Mouse (Mus musculus): ENCODE measurements at regions not wholly inside any gene's neighbourhood (a gene's known extent, or its start where the extent isn't known, plus 50 kb on each side); places are given as distances from the start of the nearest gene placed in this dataset.

DNA sequence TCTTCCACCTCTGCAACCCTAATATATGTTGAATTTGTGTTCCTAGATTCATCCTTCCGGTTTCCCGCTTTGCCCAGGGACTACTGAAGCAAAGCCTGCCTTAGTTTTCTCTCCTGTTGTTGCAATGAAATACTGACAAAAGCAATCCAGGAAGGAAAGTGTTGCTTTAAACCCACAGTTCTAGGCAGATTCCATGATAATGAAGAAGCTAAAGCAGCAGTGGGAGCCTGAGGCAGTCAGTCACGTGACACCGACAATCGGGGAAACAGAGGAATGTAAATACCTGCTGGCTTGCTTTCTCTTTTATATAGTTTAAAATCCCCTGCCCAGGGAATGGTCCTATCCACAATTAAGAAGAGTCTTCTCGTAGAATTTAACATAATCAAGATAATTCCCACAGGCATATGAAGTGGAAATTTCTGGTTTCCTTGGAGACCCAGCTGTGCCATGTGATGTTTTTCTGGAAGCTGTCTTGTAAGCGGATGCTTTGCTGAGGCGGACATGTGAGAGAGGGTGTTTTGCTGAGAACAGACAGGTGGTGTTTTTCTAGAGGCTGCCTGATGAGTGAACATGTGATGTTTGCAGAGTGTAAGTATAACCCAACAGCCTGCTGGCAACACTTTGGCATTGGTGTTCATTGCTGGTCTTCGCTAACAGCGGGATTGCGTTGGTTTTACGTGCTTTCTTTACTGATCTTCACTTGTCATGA is 398.0 kb downstream of the Prim2 start:
- DNase-seq (ENCODE audit: low spot score in 2 of 2): peak; percentile 17 to 24

DNA sequence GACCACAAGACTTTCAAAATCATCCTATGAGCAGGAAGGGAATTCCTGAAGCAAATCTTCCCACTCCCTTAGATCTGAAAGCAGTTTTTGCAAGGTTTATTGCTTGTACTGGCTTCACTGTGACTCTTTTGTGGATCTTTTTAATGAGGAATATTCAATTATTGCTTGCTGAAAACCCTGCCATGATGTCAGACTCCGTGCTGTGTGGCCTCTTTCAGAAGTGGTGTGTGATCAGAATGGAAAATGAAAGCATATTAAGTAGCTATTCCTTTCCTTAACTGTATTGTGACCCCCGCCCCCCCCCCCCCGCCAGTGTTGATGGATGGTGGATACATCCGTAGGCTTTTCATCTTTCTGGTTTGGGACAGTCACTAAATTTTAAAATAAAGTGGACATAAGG is 400.4 kb downstream of the Prim2 start:
- DNase-seq (ENCODE audit: low spot score in 2 of 2): no peak

- no peak for DNase-seq (ENCODE audit: low spot score in 2 of 2)
These were observed 403.7 kb downstream of the Prim2 start for GRCm38 (mm10) chr1:33265731-33266415.

DNA sequence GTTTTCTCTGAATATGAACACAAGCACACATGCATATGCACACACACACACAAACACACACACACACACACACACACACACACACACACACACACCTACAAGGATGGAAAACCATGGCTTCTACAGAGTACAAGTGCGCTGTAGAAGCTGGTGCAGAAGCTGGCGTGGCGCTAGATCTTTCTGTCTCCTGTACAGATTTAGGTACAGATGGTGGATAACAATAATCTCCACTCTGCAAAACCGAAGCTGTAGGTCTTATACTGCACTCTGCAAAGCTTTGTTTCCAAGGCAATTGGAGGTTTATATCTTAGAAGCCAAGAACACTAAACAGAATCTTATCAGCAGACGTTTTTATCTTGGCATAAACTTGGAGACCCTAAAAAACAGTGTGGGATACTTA is 420.1 kb downstream of the Prim2 start:
- DNase-seq (ENCODE audit: low spot score in 2 of 2): no peak

- DNase-seq (ENCODE audit: low spot score in 2 of 2): no peak
These were observed 422.5 kb downstream of the Prim2 start for GRCm38 (mm10) chr1:33247076-33247475.

- DNase-seq (ENCODE audit: low spot score in 2 of 2): no peak
These were observed 424.4 kb downstream of the Prim2 start for GRCm38 (mm10) chr1:33245186-33245585.

GRCm38 (mm10) chr1:33244691-33245090 is 424.9 kb downstream of the Prim2 start:
- no peak for DNase-seq (ENCODE audit: low spot score in 2 of 2)

DNA sequence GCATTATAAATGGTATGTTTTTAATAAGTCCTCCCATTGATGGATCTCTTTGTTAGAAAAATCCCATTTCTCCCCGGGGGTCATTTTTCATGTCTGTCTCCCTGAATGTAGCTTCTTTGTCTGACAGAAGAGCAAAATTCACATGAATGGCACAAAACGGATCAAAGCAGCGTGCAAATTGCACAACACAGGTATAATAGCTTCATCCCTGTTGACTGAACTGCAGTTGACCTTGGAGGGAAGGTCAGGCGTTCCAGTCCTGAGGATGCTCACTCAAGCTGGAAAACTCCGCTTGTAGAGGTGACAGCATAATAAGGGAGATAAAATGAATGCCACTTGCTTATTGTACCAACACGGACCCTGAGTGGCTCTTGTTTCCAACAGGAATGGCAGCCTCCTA is 446.6 kb downstream of the Prim2 start:
- DNase-seq (ENCODE audit: low spot score in 2 of 2): no peak

DNA sequence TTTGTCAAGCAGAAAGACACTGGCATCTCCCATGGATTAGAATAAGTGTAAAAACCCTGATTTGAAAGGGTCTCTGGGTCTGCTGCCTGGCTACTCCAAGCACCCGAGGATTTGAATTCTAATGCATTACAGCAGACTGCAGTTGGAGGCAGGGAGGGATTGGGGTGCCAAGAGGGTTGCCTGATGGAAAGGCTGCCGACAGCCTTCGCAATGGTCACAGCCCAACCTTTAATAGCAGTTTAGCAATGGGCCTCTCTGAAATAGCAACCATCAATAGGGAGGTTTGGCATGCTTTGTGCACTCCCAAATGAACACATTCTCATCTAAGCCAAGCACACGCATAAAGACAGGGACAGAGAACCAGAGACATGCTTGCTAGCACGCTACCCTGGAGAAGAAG is 454.8 kb downstream of the Prim2 start:
- peak; percentile 8 to 11 for DNase-seq (ENCODE audit: low spot score in 2 of 2)

GRCm38 (mm10) chr1:33214394-33214793 is 455.2 kb downstream of the Prim2 start:
- DNase-seq (ENCODE audit: low spot score in 2 of 2): no peak

- no peak for DNase-seq (ENCODE audit: low spot score in 2 of 2)
These were observed 467.9 kb downstream of the Prim2 start for GRCm38 (mm10) chr1:33201571-33202189.

- no peak for DNase-seq (ENCODE audit: low spot score in 2 of 2)
These were observed 474.5 kb downstream of the Prim2 start for GRCm38 (mm10) chr1:33195114-33195513.

DNA sequence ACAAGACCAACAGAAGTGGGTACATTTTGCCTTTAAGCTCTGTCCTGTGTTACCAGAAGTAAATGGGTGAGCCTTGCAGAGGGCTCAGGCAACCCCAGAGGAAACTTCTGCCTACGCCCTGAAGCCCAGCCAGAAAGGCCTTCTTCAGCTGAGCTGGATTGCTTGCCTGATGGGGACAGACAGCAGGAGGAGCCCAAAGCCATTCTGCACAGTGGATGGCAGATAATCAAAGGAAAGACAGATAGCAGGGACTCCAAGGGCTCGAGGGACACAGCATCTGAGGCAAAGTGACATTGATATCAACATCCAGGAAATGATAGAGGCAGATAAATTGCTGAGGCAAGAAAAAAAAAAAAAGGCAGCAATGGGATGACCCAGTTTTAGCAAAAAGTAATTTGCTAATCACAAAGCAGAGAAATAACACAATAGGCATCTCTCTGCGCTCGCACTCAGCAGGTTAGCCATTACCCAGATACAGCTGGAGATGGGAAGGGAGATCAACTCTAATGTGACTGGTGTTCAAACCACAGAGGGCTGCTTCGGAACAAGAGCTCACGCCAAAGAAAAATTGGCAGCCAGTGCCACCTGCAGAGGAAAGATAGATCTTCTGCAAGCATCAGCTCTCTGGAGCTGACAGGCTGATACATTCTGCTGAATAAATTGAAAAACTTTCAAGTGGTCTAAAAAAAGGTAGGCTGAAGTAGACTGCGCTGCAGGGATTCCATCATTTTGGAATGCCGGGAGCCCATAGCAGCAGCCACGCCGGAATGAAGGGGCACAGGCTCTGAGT is 494.8 kb downstream of the Prim2 start:
- DNase-seq (ENCODE audit: low spot score in 2 of 2): peak; percentile 36 to 42

- DNase-seq (ENCODE audit: low spot score in 2 of 2): no peak
These were observed 532.6 kb downstream of the Prim2 start for GRCm38 (mm10) chr1:33136991-33137390.

DNA sequence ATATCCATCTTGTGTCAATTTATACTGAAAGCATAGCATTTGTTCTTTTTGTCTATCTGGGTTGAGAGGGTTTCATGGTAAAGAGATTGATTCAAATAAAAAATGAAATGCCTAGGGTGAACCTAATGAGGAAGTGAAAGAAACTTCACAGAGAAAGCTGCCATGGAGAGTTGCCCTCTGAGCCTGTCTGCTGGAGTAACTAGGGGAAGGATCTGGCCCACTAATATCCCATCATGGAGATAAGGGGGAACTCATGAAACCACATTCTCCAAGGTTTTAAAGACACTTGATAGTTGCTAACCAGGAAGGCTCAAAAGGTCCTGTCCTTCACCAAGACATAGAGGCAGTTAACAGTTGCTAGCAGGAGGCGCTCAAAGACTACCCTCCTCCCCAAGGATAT is 539.2 kb downstream of the Prim2 start:
- DNase-seq (ENCODE audit: low spot score in 2 of 2): no peak

DNA sequence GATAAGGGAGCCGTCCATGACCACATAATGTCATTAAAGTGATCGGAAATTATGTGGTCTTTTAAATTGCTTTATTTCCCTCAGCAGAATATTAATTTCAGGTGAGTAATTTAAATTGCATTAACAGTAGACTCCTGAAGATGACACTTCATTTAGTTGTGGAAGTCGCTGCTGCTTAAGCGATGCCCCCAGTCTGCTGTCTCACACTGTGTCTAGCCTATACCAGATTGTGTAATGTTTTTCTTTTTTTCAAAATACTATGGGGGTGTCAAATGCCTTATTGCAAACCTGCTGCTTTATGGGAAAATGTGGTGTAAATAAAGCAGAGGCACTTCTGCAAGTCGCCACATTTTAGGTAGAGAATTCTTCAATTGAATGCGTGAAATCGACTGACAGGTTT is 544.5 kb downstream of the Prim2 start:
- DNase-seq (ENCODE audit: low spot score in 2 of 2): no peak

DNA sequence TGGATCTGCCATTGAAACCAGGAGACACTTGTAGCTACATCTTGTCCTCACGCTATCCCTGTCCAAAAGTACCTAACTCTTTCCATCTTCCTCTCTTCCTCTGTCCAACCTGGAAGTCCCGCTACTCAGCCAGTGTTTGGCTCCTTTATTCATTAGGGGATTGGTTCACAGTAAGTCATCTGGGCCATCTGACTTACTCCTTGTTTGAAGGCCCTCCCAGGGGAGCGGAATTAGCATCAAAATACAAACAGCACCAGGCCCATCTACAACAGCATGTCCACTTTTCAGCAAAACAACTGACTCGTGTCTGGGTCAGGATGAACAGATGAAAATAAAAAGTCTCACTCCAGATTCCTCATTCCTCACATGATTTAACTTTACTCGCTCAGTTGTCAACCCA is 559.2 kb upstream of the Gm5415 start:
- DNase-seq (ENCODE audit: low spot score in 2 of 2): no peak

DNA sequence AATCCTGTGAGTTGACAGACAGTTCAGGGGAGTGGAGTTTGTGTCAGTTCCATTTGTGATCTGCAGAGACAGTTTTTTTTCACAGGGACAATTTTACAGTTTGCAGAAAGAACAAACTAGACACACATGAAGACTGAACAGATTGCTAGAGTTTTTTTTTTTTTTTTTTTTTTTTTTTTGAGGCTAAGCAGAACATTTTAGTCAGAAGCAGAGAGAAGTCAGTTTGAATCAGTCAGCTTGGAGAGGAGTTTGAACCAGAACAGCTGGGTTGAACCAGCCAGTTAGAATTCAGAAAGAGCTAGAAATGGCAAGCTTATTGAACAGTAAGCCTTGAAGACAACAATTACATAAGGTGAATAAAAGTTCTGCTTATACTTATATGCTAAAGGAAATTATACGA is 557.2 kb upstream of the Gm5415 start:
- DNase-seq (ENCODE audit: low spot score in 2 of 2): no peak

GRCm38 (mm10) chr1:33098062-33098461 is 551.0 kb upstream of the Gm5415 start:
- no peak for DNase-seq (ENCODE audit: low spot score in 2 of 2)

DNA sequence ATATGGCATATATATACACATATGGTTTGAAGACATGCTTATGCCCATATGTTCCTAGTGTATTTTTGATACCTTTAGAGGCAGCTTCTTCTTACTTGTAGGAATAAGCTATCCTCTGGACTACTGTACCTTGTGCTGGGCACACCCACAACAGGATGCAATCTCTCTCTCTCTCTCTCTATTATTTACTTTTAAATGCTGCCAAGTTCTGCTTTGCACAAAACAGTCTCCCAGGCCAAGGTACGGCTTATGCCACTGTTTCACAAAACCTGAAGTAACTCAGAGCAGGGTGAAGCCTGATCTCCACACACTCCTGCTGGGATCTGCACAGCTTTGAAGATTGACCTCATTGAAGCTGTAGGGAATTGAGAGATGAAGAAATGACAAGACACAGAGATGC is 549.8 kb upstream of the Gm5415 start:
- no peak for DNase-seq (ENCODE audit: low spot score in 2 of 2)

DNA sequence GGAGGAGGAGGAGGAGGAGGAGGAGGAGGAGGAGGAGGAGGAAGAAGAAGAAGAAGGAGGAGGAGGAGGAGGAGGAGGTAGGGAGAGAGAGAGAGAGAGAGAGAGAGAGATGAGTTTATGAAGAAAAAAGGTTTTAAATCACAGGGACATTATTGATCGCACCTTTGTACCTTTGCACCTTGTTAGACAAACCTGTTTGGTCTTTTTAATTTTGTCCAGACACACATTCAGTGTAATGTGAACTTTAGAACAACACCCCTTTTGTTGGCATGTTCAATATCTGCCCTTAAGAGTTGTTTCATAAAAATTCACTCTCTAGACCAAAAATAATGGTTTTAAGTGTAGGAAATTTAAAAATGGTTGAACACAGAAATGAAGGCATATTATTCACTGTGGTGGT is 527.5 kb upstream of the Gm5415 start:
- no peak for DNase-seq (ENCODE audit: low spot score in 2 of 2)

DNA sequence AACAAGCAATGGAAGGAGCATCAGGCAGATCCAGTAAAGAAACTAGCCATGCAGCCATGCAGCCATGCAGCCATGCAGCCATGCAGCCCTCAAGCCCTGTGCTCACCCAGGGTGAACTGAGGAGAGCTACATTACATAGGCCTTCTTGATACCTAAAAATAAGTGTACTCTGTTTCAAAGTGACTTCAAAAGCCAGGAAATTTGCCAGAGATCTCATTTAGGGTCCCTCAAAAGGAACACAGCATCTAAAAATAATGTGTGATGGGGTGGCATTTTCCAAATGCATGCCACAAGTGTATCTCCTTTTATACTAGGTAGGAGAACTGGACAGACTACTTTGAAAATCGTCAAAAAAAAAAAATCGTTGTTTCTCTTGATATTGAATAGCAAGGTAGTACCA is 510.9 kb upstream of the Gm5415 start:
- DNase-seq (ENCODE audit: low spot score in 2 of 2): no peak

All from frontal cortex, postnatal 14 days (tissue).